Mouse (Mus musculus) right cerebral cortex, adult 18-20 months (tissue): ENCODE data around the gene Rbm19.

Source experiments
- DNase-seq: peaks from one replicate; pipeline ENCODE4 v3.0.0; 2022; ENCODE audit warnings: mixed read lengths

Gene Rbm19

GRCm38 (mm10) chr5:120167787-120168325 is 51.6 kb downstream of the Rbm19 start:
- DNase-seq = no peak

- no peak for DNase-seq
These were observed 55.8 kb downstream of the Rbm19 start for GRCm38 (mm10) chr5:120171865-120172728.

- DNase-seq = no peak
These were observed 56.5 kb downstream of the Rbm19 start for GRCm38 (mm10) chr5:120172729-120173101.

GRCm38 (mm10) chr5:120174317-120174716 is 58.1 kb downstream of the Rbm19 start:
- peak; percentile 54 for DNase-seq

- no peak for DNase-seq
These were observed 59.0 kb downstream of the Rbm19 start for GRCm38 (mm10) chr5:120175217-120175616.

GRCm38 (mm10) chr5:120176246-120177065 is 60.2 kb downstream of the Rbm19 start:
- DNase-seq = no peak

GRCm38 (mm10) chr5:120177066-120177340 is 60.7 kb downstream of the Rbm19 start:
- no peak for DNase-seq

GRCm38 (mm10) chr5:120180102-120180501 is 63.8 kb downstream of the Rbm19 start:
- no peak for DNase-seq

- no peak for DNase-seq
These were observed 65.1 kb downstream of the Rbm19 start for GRCm38 (mm10) chr5:120181384-120181783.

GRCm38 (mm10) chr5:120183321-120183720 is 67.1 kb downstream of the Rbm19 start:
- no peak for DNase-seq

- no peak for DNase-seq
These were observed 67.5 kb downstream of the Rbm19 start for GRCm38 (mm10) chr5:120183790-120184189.

- DNase-seq = no peak
These were observed 69.7 kb downstream of the Rbm19 start for GRCm38 (mm10) chr5:120185949-120186348.

- no peak for DNase-seq
These were observed 72.3 kb downstream of the Rbm19 start for GRCm38 (mm10) chr5:120188541-120188940.

GRCm38 (mm10) chr5:120190001-120190582 is 73.8 kb downstream of the Rbm19 start:
- no peak for DNase-seq

- no peak for DNase-seq
These were observed 75.4 kb downstream of the Rbm19 start for GRCm38 (mm10) chr5:120191620-120192019.

GRCm38 (mm10) chr5:120194309-120194941 is 78.2 kb downstream of the Rbm19 start:
- DNase-seq = peak; percentile 49

- DNase-seq = no peak
These were observed 78.7 kb downstream of the Rbm19 start for GRCm38 (mm10) chr5:120194948-120195347.

- no peak for DNase-seq
These were observed 80.6 kb downstream of the Rbm19 start for GRCm38 (mm10) chr5:120196879-120197278.

- DNase-seq = no peak
These were observed 81.6 kb downstream of the Rbm19 start for GRCm38 (mm10) chr5:120197813-120198387.

- DNase-seq = no peak
These were observed 83.6 kb downstream of the Rbm19 start for GRCm38 (mm10) chr5:120199865-120200264.

GRCm38 (mm10) chr5:120204316-120204715 is 88.1 kb downstream of the Rbm19 start:
- no peak for DNase-seq

GRCm38 (mm10) chr5:120206313-120206943 is 90.2 kb downstream of the Rbm19 start:
- no peak for DNase-seq
